Mouse (Mus musculus) testis, adult 2 months (tissue): ENCODE data around the gene Myh1. TPM values are rescaled to one million over a fixed set of nuclear protein-coding genes. Genes with fewer than 3 reads are reported as not detected.

Experiments used
- H3K27ac ChIP-seq: fragments of 200-500 bp; 2 replicates; pipeline ENCODE4 v1.5.1; 2012; ENCODE audit warnings: low read depth, low read length; ENCODE audit not compliant: control insufficient read depth, insufficient read depth
- H3K27me3 ChIP-seq: fragments of 200-500 bp; 2 replicates; pipeline ENCODE4 v1.6.1; 2012; ENCODE audit warnings: mild to moderate bottlenecking, low read length, moderate library complexity; ENCODE audit not compliant: control insufficient read depth, insufficient read depth
- H3K36me3 ChIP-seq: fragments of 200-500 bp; 2 replicates; pipeline ENCODE4 v1.6.1; 2012; ENCODE audit warnings: mild to moderate bottlenecking, low read length; ENCODE audit not compliant: control insufficient read depth, insufficient read depth
- H3K4me1 ChIP-seq: fragments of 200-500 bp; 2 replicates; pipeline ENCODE4 v1.6.1; 2012; ENCODE audit warnings: low read length; ENCODE audit not compliant: control insufficient read depth, insufficient read depth
- H3K4me3 ChIP-seq: fragments of 200-500 bp; 2 replicates; pipeline ENCODE4 v1.5.1; 2012; ENCODE audit warnings: low read depth, mild to moderate bottlenecking, low read length, moderate library complexity, mixed read lengths; ENCODE audit not compliant: control insufficient read depth
- CTCF ChIP-seq: fragments of 200-500 bp; IDR thresholded peaks from 2 replicates; pipeline ENCODE4 v1.5.1; 2012; ENCODE audit warnings: low read depth, mild to moderate bottlenecking, inconsistent platforms, low read length, moderate library complexity; ENCODE audit not compliant: control insufficient read depth, insufficient read depth, insufficient replicate concordance
- POLR2A ChIP-seq: fragments of 200-500 bp; IDR thresholded peaks from 2 replicates; pipeline ENCODE4 v1.6.1; 2012; ENCODE audit warnings: low read depth, mild to moderate bottlenecking, inconsistent platforms, low read length, moderate library complexity; ENCODE audit not compliant: control insufficient read depth
- polyA plus RNA-seq: library from polyadenylated mRNA; depleted of rRNA; stranded (reverse); fragments of >200 nt; gene quantifications from 2 replicates; pipeline ENCODE4 v1.2.3, GENCODE M21; 2012

Gene Myh1
- polyA plus RNA-seq, 1 experiment: 0.30 TPM

GRCm38 (mm10) chr11:67229946-67230345 is 30.1 kb downstream of the Myh1 start:
- TF ChIP-seq POLR2A (no peak), CTCF (no peak)
- no peaks in the 10 kb centered on the region for H3K4me1 ChIP-seq

GRCm38 (mm10) chr11:67235639-67236358 is 35.9 kb downstream of the Myh1 start:
- no peaks in the 10 kb centered on the region for H3K27me3 ChIP-seq
- no peak overlapping the region for H3K4me3 ChIP-seq
- H3K36me3 ChIP-seq: no peaks in the 10 kb centered on the region
- no peak overlapping the region for H3K27ac ChIP-seq
- no peak for TF ChIP-seq CTCF
- no peak for TF ChIP-seq POLR2A
- H3K4me1 ChIP-seq: no peaks in the 10 kb centered on the region

More at GRCm38 (mm10) chr11:67229946-67230345, 30.1 kb downstream of the Myh1 start:
- Histone ChIP-seq H3K4me3 (no peak overlapping the region), H3K36me3 (no peaks in the 10 kb centered on the region), H3K27ac (no peak overlapping the region), H3K27me3 (no peaks in the 10 kb centered on the region)

GRCm38 (mm10) chr11:67236799-67237198 is 36.9 kb downstream of the Myh1 start:
- TF ChIP-seq CTCF: no peak
- no peak for TF ChIP-seq POLR2A
- no peaks in the 10 kb centered on the region for H3K27me3 ChIP-seq
- no peak overlapping the region for H3K4me3 ChIP-seq
- H3K4me1 ChIP-seq: no peaks in the 10 kb centered on the region
- H3K27ac ChIP-seq: no peak overlapping the region
- no peaks in the 10 kb centered on the region for H3K36me3 ChIP-seq

GRCm38 (mm10) chr11:67237481-67238079 is 37.7 kb downstream of the Myh1 start, which contains the start of gene Myh4:
Myh4 (plus strand) TSS chr11:67238029.
- Histone ChIP-seq H3K27me3 (no peaks in the 10 kb centered on the region), H3K27ac (no peak within 1 kb of the TSS), H3K4me3 (no peak within 1 kb of the TSS), H3K4me1 (no peaks in the 10 kb centered on the region), H3K36me3 (no peaks in the 10 kb centered on the region)
- TF ChIP-seq CTCF: no peak
- TF ChIP-seq POLR2A: no peak

- Histone ChIP-seq H3K4me3 (no peak overlapping the region), H3K27me3 (no peaks in the 10 kb centered on the region), H3K4me1 (no peaks in the 10 kb centered on the region), H3K36me3 (no peaks in the 10 kb centered on the region), H3K27ac (no peak overlapping the region)
- TF ChIP-seq CTCF (no peak), POLR2A (no peak)
Measured at GRCm38 (mm10) chr11:67241051-67241450, 41.2 kb downstream of the Myh1 start.

- no peak for TF ChIP-seq CTCF
- no peak for TF ChIP-seq POLR2A
Measured at GRCm38 (mm10) chr11:67253691-67254090, 53.8 kb downstream of the Myh1 start.

GRCm38 (mm10) chr11:67257048-67257447 is 57.2 kb downstream of the Myh1 start:
- Histone ChIP-seq H3K27ac (no peak overlapping the region), H3K27me3 (no peaks in the 10 kb centered on the region), H3K4me1 (peaks cover 4% of the 10 kb centered on the region; the same call in 1 of the 2 replicates), H3K4me3 (no peak overlapping the region), H3K36me3 (no peaks in the 10 kb centered on the region)
- no peak for TF ChIP-seq POLR2A
- no peak for TF ChIP-seq CTCF

More at GRCm38 (mm10) chr11:67253691-67254090, 53.8 kb downstream of the Myh1 start:
- Histone ChIP-seq H3K27ac (no peak overlapping the region), H3K4me1 (no peaks in the 10 kb centered on the region; the same call in 1 of the 2 replicates), H3K27me3 (no peaks in the 10 kb centered on the region), H3K4me3 (no peak overlapping the region), H3K36me3 (no peaks in the 10 kb centered on the region)
